In genomic region chr5:130319783-130320182, GRCm38 (mm10) we compare ENCODE assay signal across 23 mouse cellular contexts. TPM values are rescaled to one million over a fixed set of nuclear protein-coding genes. Genes with fewer than 3 reads are reported as not detected.
"Had no signal": no experiment of that assay in that cellular context is flagged by ENCODE, and none has a peak within 500 bp of the region (broad histone marks: within the 10 kb centered on the region; RNA-seq: fewer than 3 reads in every experiment).

No protein-coding gene starts in this region.

- H3K4me1 ChIP-seq: heart, embryonic 10.5 days; heart, embryonic 12.5 days; hindbrain, embryonic 10.5 days; hindbrain, embryonic 15.5 days; intestine, embryonic 15.5 days; liver, embryonic 12.5 days; liver, embryonic 15.5 days had no signal

- H3K9ac ChIP-seq: heart, embryonic 12.5 days; hindbrain, embryonic 13.5 days; hindbrain, embryonic 15.5 days; intestine, embryonic 15.5 days; limb, embryonic 12.5 days; liver, embryonic 12.5 days; liver, embryonic 15.5 days had no signal

- H3K4me3 ChIP-seq: gastrocnemius, adult 2 months; heart, embryonic 10.5 days; heart, embryonic 12.5 days; hindbrain, embryonic 10.5 days; hindbrain, embryonic 13.5 days; hindbrain, embryonic 15.5 days; intestine, embryonic 15.5 days; layer of hippocampus, adult 2 months; left cerebral cortex, adult 2 months; limb, embryonic 10.5 days; limb, embryonic 12.5 days; liver, embryonic 12.5 days; liver, embryonic 15.5 days had no signal

- H3K27me3 ChIP-seq: heart, embryonic 12.5 days; hindbrain, embryonic 13.5 days; hindbrain, embryonic 15.5 days; intestine, embryonic 15.5 days; limb, embryonic 12.5 days; liver, embryonic 12.5 days; liver, embryonic 15.5 days had no signal

- ATAC-seq: inflammation-experienced regulatory T-cells, adult 6 months; intestine, embryonic 15.5 days; intestine, postnatal 0 days had no signal

- H3K27ac ChIP-seq: gastrocnemius, adult 2 months; heart, embryonic 10.5 days; hindbrain, embryonic 10.5 days; hindbrain, embryonic 13.5 days; hindbrain, embryonic 15.5 days; intestine, embryonic 15.5 days; layer of hippocampus, adult 2 months; left cerebral cortex, adult 2 months; limb, embryonic 10.5 days; limb, embryonic 12.5 days; liver, embryonic 12.5 days; liver, embryonic 15.5 days had no signal

- H3K9me3 ChIP-seq: heart, embryonic 10.5 days; hindbrain, embryonic 13.5 days; hindbrain, embryonic 15.5 days; intestine, embryonic 15.5 days; liver, embryonic 15.5 days had no signal

- DNase-seq: gastrocnemius, adult 2 months; gastrocnemius, postnatal 10 days; gastrocnemius, postnatal 25 days; heart, adult 18-20 months; kidney, adult 18-20 months; kidney, adult 8-10 months had no signal

- H3K4me2 ChIP-seq: heart, embryonic 12.5 days; hindbrain, embryonic 13.5 days; hindbrain, embryonic 15.5 days; intestine, embryonic 15.5 days; limb, embryonic 12.5 days; liver, embryonic 12.5 days; liver, embryonic 15.5 days had no signal

RNA-seq across cellular contexts. Expression of gene Caln1, which starts 49.5 kb away (rescaled TPM):
- total RNA-seq: gastrocnemius, postnatal 4 days; granulocyte monocyte progenitor cell, adult 5-6 weeks; heart, adult 18-20 months; heart, postnatal 4 days had no signal
- polyA plus RNA-seq: inflammation-experienced regulatory T-cells, adult 6 months; liver, embryonic 12.5 days; liver, embryonic 15.5 days had no signal
